Mouse (Mus musculus) kidney, postnatal 14 days (tissue): ENCODE results near the gene Gpr176.
A peak's percentile ranks its signal among the peaks of the same experiment; 100 is the strongest.

Source experiments
- DNase-seq: peaks from one replicate; pipeline ENCODE4 v3.0.0; 2022; ENCODE audit warnings: mixed read lengths

Gpr176 gene

GRCm38 (mm10) chr2:118372901-118373571 lies at the start of gene Gpr176:
TSS of gene Gpr176 (minus strand) at chr2:118373419.
- DNase-seq, result peak; percentile 41

- peak; percentile 36 for DNase-seq
Observed at GRCm38 (mm10) chr2:118422385-118422784, 49.2 kb upstream of the Gpr176 start.

- no peak for DNase-seq
Observed at GRCm38 (mm10) chr2:118421951-118422350, 48.7 kb upstream of the Gpr176 start.

GRCm38 (mm10) chr2:118418076-118418475 lies 44.9 kb upstream of the Gpr176 start:
- no peak for DNase-seq

- no peak for DNase-seq
Observed at GRCm38 (mm10) chr2:118415601-118416355, 42.6 kb upstream of the Gpr176 start.

GRCm38 (mm10) chr2:118412821-118413220 lies 39.6 kb upstream of the Gpr176 start:
- DNase-seq, result no peak

- no peak for DNase-seq
Observed at GRCm38 (mm10) chr2:118408336-118408895, 35.2 kb upstream of the Gpr176 start.

GRCm38 (mm10) chr2:118406811-118407210 lies 33.6 kb upstream of the Gpr176 start:
- DNase-seq, result no peak

GRCm38 (mm10) chr2:118405568-118405967 lies 32.3 kb upstream of the Gpr176 start:
- no peak for DNase-seq

- DNase-seq, result no peak
Observed at GRCm38 (mm10) chr2:118404336-118404735, 31.1 kb upstream of the Gpr176 start.

GRCm38 (mm10) chr2:118401834-118402727 lies 28.9 kb upstream of the Gpr176 start:
- no peak for DNase-seq

- peak; percentile 31 for DNase-seq
Observed at GRCm38 (mm10) chr2:118399751-118400150, 26.5 kb upstream of the Gpr176 start.

GRCm38 (mm10) chr2:118391201-118391600 lies 18.0 kb upstream of the Gpr176 start:
- DNase-seq, result no peak

- DNase-seq, result no peak
Observed at GRCm38 (mm10) chr2:118390072-118390471, 16.9 kb upstream of the Gpr176 start.

- DNase-seq, result no peak
Observed at GRCm38 (mm10) chr2:118389569-118389968, 16.4 kb upstream of the Gpr176 start.

GRCm38 (mm10) chr2:118388341-118389335 lies 15.4 kb upstream of the Gpr176 start, which contains the start of gene Eif2ak4:
TSS of gene Eif2ak4 (plus strand) at chr2:118388618.
- DNase-seq, result peak; percentile 100

GRCm38 (mm10) chr2:118383387-118383786 lies 10.2 kb upstream of the Gpr176 start:
- no peak for DNase-seq

GRCm38 (mm10) chr2:118379756-118380155 lies 6.5 kb upstream of the Gpr176 start:
- no peak for DNase-seq

- no peak for DNase-seq
Observed at GRCm38 (mm10) chr2:118375931-118376330, 2.7 kb upstream of the Gpr176 start.

- no peak for DNase-seq
Observed at GRCm38 (mm10) chr2:118375522-118375921, 2.3 kb upstream of the Gpr176 start.

- peak; percentile 76 for DNase-seq
Observed at GRCm38 (mm10) chr2:118373572-118374279, 507 bp upstream of the Gpr176 start.
